Mouse (Mus musculus) erythroid progenitor cell, adult 5-6 weeks (primary cell): Measurements from ENCODE around the gene Rln3. TPM values are rescaled to one million over a fixed set of nuclear protein-coding genes. Genes with fewer than 3 reads are reported as not detected.

ENCODE experiments used
- ATAC-seq: replicated peaks from 2 replicates; pipeline ENCODE4 v1.8.0; 2016; ENCODE audit warnings: moderate number of reproducible peaks, mild to moderate bottlenecking, moderate TSS enrichment, inconsistent platforms; ENCODE audit not compliant: poor library complexity, low FRiP score, severe bottlenecking
- total RNA-seq, 2 experiments: library from RNA; stranded (forward) in 1 of 2; stranded (reverse) in 1 of 2; fragments of 150-400 nt in 1 of 2; fragments of 186-747, 209-891 nt in 1 of 2; gene quantifications; 2 replicates each; pipeline versions ENCODE4 v1.2.3 to v1.2.4; 2015 to 2017; ENCODE audit warnings: low replicate concordance in 2 of 2

Gene Rln3
- total RNA-seq (2015; ENCODE audit: low replicate concordance) (not detected in 2 replicates), total RNA-seq (2017; ENCODE audit: low replicate concordance) (not detected in 2 replicates)

DNA sequence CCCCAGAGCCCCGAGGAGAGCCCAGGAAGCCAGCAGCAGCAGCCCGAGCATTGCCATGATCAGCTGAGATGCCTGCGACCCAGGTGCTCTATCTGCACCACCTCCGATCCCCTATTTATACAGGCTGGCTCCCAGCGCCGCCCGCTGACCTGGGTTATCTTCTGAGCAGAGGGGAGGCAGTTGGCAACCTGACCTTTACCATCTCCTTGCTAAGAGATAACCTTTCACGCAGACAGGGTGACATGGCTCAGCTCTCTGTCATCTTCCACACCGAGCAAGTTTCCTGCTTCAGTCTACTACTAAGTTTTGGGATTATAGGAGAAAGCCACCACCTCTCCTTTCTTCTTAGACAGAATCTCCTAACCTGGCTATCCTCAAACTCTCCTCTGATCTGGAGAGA is at the start of gene Rln3:
Gene Rln3, minus strand, starts transcription at position 101 of the 400 bp plus-strand sequence.
- ATAC-seq: no peak

DNA sequence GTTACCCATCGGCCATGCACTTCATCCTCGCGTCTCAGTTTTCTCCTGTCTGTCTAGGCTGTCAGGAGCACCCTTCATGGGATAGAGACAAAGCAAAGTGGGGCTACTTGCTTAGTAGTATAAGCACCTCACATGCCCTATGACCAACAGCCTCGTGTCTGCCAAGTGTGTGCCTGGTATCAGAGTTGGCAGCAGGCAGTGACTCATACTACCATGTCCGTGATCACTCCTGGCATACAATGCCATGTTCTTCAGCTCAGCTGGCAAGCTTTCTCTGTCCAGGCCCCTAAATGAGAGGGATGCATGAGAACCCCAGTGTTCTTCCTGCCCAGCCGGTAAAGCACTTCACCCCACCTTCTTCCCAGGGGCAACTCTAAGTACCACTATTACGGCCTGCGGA is 45.8 kb upstream of the Rln3 start:
- ATAC-seq: no peak

DNA sequence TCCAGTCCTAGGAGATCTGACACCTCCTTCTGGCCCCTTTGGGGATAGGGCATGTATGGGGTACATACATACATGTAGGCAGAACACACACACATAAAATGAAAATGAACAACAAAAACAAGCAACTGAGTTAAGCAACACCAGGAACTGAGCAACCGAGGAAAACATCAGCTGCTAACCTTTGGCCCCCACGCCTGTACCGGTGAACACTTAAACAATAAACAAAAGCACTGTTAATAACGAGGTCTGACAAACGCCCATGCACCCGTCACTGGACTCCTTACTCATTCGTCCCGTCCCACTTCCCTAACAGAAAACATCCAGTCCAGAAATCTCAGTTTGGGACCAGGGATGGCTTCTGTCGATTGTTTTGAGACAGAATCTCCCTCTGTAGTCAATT is 44.5 kb upstream of the Rln3 start:
- no peak for ATAC-seq

GRCm38 (mm10) chr8:84087821-84088220 is 43.0 kb upstream of the Rln3 start:
- no peak for ATAC-seq

GRCm38 (mm10) chr8:84087156-84087555 is 42.4 kb upstream of the Rln3 start:
- ATAC-seq: no peak

DNA sequence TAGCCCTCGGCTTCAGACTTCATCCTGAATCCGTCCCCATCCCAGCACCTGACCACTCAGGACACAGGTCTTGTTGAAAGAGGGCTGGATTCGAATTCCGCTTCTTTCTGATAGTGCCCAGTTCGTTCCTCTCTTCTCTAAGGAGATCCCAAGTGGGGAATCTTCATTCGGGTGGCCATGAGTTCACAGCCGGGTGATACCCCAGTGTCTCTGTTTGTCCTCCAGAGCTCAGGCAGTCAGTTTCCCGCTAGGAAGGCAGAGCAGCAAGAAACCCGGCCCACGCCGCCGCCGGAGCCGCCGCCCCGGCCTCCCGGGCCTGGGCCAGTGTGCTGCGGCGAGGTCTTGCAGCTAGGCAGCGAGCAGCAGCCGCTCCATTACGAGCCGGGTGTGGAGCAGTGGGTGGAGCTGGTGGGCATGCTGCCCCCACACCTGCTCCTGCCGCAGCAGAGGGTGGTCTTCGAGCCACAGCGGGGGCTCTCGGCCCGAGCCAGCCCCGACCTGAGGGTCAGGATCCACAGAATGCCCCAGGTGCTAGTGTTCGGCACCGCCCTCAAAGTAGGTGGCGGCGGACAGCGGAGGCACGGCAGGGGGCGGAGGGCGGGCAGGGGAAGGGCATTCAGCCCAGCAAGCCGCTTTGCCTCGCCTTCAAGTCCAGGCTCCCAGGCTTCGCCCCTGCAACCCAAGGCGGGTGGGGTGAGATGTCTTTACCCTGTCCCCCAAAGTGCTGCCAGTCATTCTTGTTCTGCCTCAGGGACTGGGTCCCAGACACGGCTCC is 39.7 kb upstream of the Rln3 start:
- no peak for ATAC-seq

DNA sequence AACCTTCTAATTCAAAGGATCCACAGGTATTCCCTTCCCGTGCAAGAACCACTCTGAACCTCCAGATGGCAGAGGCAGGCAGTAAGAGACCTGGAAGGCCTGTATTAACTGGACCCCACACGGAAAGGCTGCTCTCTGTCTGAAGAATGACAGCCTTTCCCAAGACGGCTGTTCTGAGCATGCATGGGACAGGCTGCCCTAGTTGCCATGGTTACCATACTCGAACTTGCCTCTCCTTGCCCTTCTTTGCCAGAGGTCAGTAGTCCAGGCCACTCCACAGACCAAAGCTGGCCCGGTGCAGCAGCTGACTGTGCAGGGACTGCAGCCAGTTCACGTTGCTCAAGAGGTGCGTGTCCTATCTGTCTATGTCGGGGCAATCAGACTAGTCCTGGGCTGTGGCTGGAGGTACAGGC is 39.0 kb upstream of the Rln3 start:
- no peak for ATAC-seq

DNA sequence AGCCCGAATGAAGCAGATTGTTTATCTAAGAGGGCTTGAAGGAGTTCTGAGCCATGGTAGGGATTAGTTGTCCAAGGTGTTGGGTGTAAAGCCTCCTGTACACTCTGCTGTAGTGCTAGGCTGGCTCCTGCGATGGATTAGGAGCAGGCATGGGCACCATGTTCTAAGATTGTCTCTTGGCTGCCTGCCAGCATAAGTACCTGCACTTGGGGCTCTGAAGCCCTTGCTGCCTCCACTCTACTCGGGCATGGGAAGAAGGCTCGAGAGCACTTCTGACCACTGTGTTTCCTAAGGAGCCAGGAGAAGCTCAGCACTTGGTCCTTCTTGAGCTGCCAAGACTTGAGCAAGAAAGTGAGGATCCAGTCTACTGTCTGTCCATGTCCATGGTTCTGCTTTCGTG is 34.4 kb upstream of the Rln3 start:
- ATAC-seq: no peak

DNA sequence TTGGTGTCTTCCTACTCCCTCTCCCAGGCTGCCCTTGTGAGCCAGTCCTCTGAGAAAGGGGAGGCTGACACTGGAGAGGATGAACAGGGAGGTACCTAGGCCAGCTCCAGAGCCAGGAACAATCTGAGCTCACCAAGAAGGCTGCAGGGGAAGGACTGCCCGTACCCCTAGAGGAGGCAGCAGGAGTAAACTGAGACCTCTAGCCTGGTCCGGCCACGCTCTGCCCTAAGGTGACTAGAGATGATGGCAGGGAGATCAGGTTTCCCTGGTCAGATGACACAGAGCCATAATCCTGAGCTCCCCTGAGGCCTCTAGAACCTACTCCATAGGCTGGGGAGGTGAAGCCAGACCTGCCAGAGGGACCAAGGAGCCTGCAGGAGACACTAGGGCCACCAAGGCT is 32.0 kb upstream of the Rln3 start:
- no peak for ATAC-seq

GRCm38 (mm10) chr8:84076412-84076811 is 31.6 kb upstream of the Rln3 start:
- ATAC-seq: no peak

- no peak for ATAC-seq
Observed at GRCm38 (mm10) chr8:84073230-84073976, 28.6 kb upstream of the Rln3 start.

- no peak for ATAC-seq
Observed at GRCm38 (mm10) chr8:84072321-84072720, 27.5 kb upstream of the Rln3 start.

- ATAC-seq: no peak
Observed at GRCm38 (mm10) chr8:84071921-84072320, 27.1 kb upstream of the Rln3 start.

DNA sequence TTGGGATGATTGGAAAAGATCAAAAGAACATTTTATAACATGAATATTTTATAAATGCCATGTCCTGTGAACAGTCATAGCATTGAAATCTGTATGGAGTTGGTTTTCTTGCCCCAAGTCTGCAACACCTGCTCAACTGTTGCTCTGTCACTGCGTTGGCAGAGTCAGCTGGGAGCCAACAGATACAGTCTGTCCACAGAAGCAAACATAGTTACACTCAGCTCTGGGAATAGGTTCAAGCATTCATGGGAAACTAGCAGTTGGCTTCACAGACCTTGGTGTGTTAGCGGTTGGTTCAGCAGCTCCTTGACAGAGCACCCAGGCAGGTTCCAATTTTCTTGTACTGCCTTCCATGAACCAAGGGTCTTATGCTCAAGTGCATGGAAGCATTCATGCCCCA is 25.9 kb upstream of the Rln3 start:
- no peak for ATAC-seq

DNA sequence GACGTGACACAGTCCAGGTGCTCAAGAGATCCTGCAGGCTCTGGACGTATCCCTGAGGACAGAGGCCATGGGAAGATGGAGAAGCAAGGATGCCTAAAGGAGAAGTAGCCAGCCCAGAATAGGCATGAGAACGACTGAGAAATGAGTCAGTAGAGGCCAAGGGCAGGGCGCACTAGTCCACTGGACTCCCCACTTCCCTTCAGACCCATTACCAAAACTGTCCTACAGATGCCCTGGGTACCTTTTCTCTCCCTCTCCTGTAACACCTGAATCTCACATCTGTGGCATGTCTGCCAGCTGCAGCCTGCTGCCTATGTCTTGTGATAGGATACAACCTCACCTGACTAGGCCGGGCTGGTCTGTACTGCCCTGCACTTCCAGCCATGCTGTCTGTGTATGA is 25.4 kb upstream of the Rln3 start:
- no peak for ATAC-seq

DNA sequence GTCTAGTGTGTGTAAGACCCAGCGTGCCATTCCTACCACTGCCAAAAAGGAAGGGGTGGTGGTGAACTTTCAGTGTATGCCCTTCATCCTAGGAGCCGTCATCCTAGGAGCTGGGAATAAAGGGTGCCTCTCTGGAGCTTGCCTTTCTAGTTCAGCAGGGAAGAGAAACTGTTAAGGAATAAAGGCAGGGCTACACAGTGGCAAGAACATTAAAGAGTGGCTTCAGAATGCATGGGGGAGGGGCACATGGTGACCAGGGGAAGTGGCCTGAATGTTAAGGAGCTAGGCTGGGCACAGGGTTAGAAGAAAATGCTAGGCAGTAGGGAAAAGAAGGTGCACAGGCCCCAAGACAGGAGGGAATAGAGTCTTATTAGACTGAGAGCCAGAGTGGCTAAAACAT is 24.9 kb upstream of the Rln3 start:
- ATAC-seq: no peak

- ATAC-seq: no peak
Observed at GRCm38 (mm10) chr8:84069169-84069568, 24.4 kb upstream of the Rln3 start.

DNA sequence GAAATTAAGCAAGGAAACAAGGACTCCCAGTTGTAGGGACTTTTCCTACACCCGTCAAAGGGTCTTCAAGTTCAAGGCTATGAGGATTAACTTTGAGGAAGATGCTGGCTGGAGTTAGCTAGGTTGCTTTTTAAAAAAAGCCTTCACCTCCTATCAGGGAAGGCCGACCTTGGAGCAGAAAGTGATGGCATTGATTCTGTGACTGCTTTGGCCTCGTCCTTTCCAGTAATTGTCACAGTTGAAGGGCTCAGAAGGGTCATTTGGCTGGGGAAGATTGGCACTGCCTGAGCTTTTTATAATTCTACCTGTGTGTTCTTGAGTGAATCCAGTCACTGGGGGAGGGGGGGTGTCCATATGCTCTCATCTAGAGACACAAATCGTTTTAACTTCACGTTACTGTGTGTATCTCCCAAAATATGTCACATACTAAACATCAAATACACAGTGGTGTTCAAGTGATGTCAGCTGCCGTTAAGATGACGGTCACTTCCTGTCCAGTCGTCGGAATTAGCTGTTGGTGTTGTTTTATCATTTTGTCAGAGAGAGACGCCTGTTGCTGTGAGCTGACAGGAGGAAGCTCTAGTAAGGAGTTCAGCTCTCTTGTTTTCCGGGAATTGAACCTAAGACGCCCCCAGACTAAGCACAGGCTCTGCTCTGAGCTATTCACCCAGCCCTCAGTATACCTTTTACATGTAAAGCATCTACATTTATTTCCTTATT is 23.7 kb upstream of the Rln3 start:
- no peak for ATAC-seq

DNA sequence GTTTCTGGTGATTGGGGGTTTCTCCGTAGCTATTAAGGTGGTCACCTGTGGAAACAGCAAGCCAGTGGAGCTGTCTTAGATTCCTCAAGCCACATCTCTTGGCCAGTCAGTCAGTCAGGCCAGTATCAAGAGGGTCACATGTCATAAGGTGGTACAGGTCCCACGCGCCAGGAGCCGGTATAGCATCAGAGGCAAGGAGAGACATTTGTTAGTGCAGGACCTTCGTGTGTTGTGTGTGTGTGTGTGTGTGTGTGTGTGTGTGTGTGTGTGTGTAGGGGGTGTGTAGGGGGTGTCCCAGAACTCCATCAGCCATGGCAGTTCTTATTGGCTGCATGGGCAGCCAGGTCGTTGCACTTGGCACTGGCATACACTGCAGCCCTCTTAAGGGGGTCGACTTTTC is 23.1 kb upstream of the Rln3 start:
- no peak for ATAC-seq

- ATAC-seq: peak; percentile 77
Observed at GRCm38 (mm10) chr8:84067047-84067573, 22.3 kb upstream of the Rln3 start.
